Mouse (Mus musculus) embryonic fibroblast, embryonic 13.5 days (primary cell): ENCODE measurements around the gene Spsb2.

Experiments
- CTCF ChIP-seq: IDR thresholded peaks from 2 replicates; pipeline ENCODE4 v1.5.1; 2011; ENCODE audit warnings: mild to moderate bottlenecking, control low read depth, low read length, moderate library complexity, borderline replicate concordance; ENCODE audit not compliant: insufficient read depth
- POLR2A ChIP-seq: IDR thresholded peaks from 2 replicates; pipeline ENCODE4 v1.6.1; 2011; ENCODE audit warnings: low read depth, mild to moderate bottlenecking, control low read depth, low read length, moderate library complexity

- no peak for TF ChIP-seq POLR2A
- TF ChIP-seq CTCF, result no peak
These were observed 1.1 kb upstream of the Spsb2 start for GRCm38 (mm10) chr6:124807366-124807765.
